Mouse (Mus musculus): ENCODE results near the gene Tnfrsf4. TPM values are rescaled to one million over a fixed set of nuclear protein-coding genes. Genes with fewer than 3 reads are reported as not detected.

Gene Tnfrsf4
- polyA plus RNA-seq, 2 experiments from 2014 or later, result 1,065 to 1,393 TPM

GRCm38 (mm10) chr4:156028580-156028979, 14.9 kb downstream of the Tnfrsf4 start:
- ATAC-seq, result no peak

- ATAC-seq, result peak; percentile 55
These were observed 17.0 kb downstream of the Tnfrsf4 start for GRCm38 (mm10) chr4:156030651-156031118.

GRCm38 (mm10) chr4:156031255-156031592, 17.6 kb downstream of the Tnfrsf4 start:
- no peak for ATAC-seq

GRCm38 (mm10) chr4:156031593-156032391, 18.1 kb downstream of the Tnfrsf4 start:
- ATAC-seq, result peak; percentile 48

- no peak for ATAC-seq
These were observed 19.2 kb downstream of the Tnfrsf4 start for GRCm38 (mm10) chr4:156032856-156033255.

GRCm38 (mm10) chr4:156033476-156034119, 20.0 kb downstream of the Tnfrsf4 start:
- ATAC-seq, result peak; percentile 59

GRCm38 (mm10) chr4:156034301-156034700, 20.7 kb downstream of the Tnfrsf4 start:
- ATAC-seq, result no peak

GRCm38 (mm10) chr4:156034901-156035300, 21.3 kb downstream of the Tnfrsf4 start:
- ATAC-seq, result no peak

GRCm38 (mm10) chr4:156044754-156045153, 31.1 kb downstream of the Tnfrsf4 start:
- ATAC-seq, result no peak

GRCm38 (mm10) chr4:156049779-156050178, 36.1 kb downstream of the Tnfrsf4 start:
- ATAC-seq, result no peak

GRCm38 (mm10) chr4:156050391-156050980, 36.8 kb downstream of the Tnfrsf4 start:
- no peak for ATAC-seq

GRCm38 (mm10) chr4:156053113-156053512, 39.5 kb downstream of the Tnfrsf4 start:
- ATAC-seq, result no peak

GRCm38 (mm10) chr4:156054130-156054529, 40.5 kb downstream of the Tnfrsf4 start:
- ATAC-seq, result no peak

GRCm38 (mm10) chr4:156054606-156055005, 41.0 kb downstream of the Tnfrsf4 start:
- no peak for ATAC-seq

GRCm38 (mm10) chr4:156055173-156055572, 41.5 kb downstream of the Tnfrsf4 start:
- ATAC-seq, result no peak

- no peak for ATAC-seq
These were observed 44.1 kb downstream of the Tnfrsf4 start for GRCm38 (mm10) chr4:156057702-156058101.

GRCm38 (mm10) chr4:156058826-156059225, 45.2 kb downstream of the Tnfrsf4 start:
- no peak for ATAC-seq

- no peak for ATAC-seq
These were observed 45.6 kb downstream of the Tnfrsf4 start, which contains the start of gene Ttll10 for GRCm38 (mm10) chr4:156059261-156059660. TSS of gene Ttll10 (minus strand) at chr4:156059414.

GRCm38 (mm10) chr4:156059713-156060112, 46.1 kb downstream of the Tnfrsf4 start:
- ATAC-seq, result no peak

GRCm38 (mm10) chr4:156063861-156064509, 50.3 kb downstream of the Tnfrsf4 start:
- ATAC-seq, result no peak

- ATAC-seq, result no peak
These were observed 50.9 kb downstream of the Tnfrsf4 start for GRCm38 (mm10) chr4:156064510-156064897.

- ATAC-seq, result no peak
These were observed 51.7 kb downstream of the Tnfrsf4 start for GRCm38 (mm10) chr4:156065156-156065894.

All from CD4-positive, CD25-positive, alpha-beta regulatory T cell, adult 4 months (primary cell).